Mouse (Mus musculus) CD8-positive naive resting alpha-beta T cell, adult 2 months (primary cell): ENCODE data around the gene Tmem88.

Experiments
- DNase-seq, 2 experiments: peaks; one replicate each; pipeline ENCODE4 v3.0.0; 2022; ENCODE audit warnings: low read depth in 2 of 2, low spot score in 2 of 2

Gene Tmem88

DNA sequence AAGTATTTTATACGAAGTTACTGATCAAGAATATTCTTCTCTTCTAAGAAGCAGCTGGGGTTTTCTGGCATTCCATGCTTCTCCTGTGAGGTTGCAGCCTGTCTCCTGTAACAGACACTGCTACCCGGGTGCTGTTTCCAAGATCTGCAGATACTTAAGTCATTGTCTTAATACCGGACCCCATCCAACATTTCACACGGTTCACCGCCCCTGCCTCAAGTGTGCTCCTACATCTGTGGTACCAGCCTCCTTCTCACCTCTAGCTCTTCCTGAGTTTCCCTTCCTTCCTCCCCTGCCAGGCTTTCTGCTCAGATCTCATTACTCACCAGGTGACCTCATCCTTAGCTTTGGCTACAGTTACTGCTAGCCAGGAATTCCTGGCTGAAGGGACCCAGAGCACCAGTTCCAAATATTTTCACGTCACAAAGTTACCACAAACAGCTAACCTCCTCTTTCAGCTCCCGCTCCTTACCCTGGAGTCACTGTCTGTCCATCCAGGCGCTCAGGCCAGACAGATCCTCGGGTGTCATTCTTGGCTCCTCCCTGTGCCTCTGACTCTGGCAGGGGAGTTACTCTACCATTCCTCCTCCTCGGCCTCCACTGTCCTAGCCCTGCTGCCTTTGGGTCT is 15.4 kb downstream of the Tmem88 start:
- DNase-seq: no peak

DNA sequence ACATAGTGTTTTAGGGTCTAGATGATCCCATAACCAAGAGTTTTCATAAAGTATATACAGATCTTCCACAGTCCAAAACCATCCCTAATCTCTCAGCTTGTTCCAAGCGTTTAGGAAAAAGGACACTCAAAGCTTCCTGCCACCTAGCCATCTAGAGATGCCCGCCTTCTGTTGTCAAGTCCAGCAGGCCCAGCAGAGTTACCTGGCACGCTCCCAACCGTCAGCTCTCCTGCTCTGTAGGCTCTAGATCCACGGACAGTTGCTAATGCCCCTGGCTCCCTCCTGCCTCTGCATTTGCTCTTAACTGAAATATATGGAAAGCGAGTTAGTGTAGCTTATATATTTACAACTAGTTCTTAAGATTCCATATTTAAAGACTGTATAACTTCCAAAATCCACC is 16.7 kb downstream of the Tmem88 start:
- DNase-seq: no peak

DNA sequence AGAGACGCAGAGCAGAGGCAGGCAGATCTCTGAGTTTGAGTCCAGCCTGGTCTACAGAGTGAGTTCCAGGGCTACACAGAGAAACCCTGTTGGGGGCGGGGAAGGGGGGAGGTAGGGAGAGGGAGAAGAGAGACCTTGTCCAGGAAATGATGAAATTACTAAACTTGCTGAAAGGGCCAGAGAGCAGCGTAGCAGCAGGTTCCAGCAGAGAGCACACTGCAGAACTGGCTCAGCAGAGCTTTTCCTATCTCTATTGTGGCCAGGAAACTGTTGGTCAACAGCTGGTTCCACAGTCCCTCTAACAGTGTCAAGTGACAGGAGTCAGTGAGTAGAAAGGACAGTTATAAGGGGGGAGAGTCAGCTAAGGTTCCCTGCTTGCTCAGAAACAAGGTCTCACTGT is 18.4 kb downstream of the Tmem88 start:
- DNase-seq: no peak

DNA sequence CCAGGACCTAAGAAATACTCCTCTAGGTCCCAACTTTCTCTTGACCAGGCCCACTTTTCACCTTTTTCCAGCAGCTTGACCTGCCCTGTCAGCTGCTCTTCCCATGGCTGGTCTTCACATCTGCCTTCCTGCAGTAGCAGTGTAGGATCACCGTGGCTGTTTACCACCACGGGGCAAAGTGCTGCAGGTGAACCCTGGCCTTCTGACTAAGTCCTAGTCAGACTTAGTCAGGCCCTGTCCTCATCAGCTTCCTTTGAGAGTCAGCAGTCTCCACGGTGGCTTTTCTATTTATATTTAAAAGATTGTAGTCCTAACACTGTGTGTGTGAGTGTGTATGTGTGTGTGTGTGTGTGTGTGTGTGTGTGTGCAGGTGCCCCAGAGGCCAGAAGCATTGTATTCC is 20.3 kb downstream of the Tmem88 start:
- no peak for DNase-seq

DNA sequence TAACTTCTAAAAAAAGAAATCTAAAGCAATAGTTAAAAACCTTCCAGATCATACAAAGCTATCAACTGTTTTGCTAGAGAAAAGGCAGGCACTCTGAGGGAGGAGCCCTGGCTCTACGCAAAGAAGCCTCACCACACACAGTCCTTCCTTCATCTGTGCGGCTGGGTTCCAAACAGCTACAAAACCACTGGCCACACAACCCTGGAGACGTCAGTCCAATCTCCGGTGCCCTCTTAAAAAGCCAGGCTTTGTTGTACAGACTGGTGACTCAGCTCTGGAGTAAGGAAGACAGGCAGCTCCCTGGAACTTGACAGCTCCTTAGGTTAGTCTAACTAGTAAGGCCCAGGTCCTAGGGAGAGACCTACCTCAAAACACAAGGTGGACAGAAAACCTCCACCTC is 22.4 kb downstream of the Tmem88 start:
- no peak for DNase-seq

DNA sequence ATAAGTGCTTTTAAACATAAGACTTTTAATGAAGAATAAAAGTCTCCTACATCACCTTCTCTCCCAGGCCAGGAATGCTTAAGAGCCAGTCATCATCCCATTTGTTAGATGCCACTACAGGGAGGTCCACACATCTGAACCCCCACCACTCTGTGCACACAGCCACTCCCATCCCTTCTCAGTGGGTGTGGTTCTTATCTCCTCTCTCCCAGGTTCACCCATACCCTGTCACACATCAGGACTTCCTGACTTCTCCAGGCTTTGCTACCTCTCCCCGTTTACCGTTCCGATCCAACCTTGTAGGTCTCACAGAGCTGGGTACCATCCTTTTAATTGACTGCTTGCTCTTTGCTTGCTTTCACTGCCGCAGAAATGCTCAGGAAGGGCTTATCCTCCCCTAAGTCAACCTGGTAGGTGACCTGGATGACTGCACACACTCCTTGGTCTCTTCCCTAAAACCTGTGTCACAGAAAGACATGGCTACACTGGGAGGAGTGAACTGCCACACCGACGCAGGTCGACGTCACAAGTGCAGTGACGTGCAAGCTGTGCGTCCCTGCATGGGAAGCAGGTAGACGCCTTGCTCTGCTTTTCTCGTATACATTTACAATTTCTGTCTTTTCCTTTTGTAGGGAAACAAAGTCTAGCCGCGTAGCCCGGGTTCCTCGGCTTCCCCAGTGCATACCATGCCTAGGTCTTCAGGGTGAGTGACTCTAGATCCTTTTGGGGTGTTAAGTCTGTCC is 24.6 kb downstream of the Tmem88 start:
- DNase-seq: no peak

DNA sequence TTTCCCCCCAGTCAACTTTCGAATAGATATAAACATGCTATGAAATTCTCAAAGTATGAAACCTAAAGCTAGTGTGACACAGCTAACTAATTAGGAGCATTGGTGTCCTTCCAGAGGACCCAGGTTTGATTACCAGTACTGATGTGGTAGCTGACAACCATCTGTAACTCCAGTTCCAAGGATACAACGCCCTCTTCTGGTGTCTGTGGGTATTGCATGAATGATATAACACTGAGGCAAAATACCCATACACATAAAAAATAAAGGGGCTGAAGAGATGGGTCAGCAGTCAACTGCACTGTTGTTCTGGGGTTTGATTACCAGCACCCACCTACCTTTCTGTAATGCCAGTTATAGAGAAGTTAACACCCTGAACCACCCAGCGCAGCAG is 25.3 kb downstream of the Tmem88 start:
- DNase-seq: peak in 1 of 2 experiments; percentile 57

DNA sequence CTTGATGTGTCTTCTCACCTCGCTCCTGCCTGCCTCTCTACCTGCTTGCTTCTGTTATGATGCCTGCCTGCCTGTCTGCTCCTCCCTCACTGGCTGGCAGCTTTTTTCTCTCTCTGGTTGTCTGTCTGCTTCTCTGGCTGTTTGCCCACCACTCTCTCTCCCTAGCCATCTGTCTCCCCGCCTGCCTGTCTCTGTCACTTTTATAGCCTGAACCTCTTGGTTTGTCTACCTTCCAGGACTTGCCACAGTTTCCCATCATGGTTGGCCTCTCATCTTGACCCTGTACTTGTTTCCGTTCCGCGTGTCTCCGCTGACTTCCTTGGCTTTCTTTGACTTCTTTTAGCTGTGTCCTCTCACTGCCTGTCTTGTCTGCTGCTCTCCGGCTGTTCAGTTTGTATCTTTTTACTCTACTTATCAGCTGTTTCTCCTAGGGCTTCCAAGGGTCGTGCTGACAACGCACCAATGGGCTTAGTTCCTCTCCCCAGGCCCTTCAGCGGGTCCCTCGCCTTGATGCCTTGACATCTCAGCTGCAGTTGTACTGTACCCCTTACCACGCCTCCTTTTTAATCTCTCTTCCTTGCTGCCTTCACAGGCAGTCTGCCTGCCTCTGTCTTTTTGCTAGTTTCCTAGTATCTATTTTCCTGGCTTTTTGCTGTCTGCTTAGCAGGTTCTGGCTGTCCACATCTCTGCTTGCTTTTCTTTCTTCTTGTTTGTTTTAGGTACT is 25.8 kb downstream of the Tmem88 start:
- DNase-seq: no peak

DNA sequence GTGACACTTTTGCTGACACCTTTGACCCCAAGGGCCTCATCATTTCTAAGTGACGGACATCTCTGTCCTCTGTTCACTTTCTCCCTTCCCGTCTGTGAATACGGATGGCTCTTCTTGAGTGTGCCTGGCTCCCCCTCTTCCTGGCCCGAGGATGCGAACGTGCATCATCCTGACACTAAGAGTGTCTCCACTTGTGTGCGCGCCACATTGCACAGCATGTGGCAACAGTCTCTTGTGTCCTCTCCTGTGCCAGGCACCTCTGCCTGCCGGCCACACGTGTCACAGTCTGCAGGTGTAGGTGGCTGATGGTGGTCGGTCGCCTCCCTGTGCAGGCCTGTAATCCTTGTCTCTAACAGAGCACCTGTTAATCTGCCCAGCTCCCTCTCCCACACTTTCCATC is 26.4 kb downstream of the Tmem88 start:
- no peak for DNase-seq

DNA sequence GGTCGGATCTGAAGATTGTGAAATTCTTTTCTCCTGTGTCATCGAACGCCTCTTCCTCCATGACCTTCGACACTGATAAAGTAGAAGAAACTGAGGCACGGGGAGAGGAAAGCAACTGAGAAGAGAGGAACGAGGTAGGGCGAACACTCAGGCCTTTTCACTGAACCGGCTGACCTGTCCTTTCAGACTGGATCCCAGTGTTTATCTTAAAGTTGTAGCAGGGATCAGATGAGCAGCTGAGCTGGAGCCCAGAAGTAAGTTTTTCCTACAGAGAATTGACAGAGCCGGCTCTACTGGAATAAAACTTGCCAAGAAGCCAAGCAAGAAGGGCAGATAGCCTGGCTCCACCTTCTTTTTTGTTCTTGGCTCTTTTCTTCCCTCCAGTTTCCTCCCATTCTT is 27.2 kb downstream of the Tmem88 start:
- no peak for DNase-seq

DNA sequence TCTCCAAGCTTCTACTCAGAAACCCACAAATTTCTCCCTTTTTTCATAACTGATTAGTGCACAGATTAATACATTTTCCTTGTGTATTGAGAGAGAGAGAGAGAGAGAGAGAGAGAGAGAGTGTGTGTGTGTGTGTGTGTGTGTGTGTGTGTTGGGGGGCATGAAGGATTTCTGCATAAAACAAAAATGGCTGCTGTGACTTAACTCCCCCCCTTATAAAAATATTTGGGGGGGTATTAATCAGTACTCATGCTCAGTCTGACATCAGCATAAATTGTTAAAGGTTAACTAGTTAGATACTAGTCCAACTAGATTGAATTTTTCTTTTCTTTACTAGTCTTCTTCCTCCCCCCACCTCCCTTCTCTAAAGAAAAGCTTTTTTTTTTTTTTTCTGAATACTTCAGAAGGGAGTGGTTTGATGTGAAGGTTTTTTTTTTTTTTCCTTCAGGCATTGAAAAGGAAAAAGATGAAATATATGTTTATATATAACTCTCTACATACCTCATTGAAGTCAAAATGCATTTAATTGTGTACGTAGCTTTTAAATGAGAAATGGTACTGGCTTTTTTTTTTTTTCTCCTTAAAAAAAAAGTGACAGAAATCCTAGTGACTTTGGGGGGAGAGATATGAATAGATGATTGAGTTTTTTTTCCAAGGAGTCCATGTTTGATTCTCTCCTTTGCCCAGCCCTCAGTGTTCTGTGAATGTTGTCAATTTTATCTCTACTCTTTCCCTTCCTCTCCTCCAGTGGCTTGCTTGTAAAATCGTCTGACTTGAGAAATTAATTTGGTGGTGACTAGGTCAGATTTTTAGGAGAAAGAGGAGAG is 27.8 kb downstream of the Tmem88 start:
- DNase-seq: no peak

DNA sequence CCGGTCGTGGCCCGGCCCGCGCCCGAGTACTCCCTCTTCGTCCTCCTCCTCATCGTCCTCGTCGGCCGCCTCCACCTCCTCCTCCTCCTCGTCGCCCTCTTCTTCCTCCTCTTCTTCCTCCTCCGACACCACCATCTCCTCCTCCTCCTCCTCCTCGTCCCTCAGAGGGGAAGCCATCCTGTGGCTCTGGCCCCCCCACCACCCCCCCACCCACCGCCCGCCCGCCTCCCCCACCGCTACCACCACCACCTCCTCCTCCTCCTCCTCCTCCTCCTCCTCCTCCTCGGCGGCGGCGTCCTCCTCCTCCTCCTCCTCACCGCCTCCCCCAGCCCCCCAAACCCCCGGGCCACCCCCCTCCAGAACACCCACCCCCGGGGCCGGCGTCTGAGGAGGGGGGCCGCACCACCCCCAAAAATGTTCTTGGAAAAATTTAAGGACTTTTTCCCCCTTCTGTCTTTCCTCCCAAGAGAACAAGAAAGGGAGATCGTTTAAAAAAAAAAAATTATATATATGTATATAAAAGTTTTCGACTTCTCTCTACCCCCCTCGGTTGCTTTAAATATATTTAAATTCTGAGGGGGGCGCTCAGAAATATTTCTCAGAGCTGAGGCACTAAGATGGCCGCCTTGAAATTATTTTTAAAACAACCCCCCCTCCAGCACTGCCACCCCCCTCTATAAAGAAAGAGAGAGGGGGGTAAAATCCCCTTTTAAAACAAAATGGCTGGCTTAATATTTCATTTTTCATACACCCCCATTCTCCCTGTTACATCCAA is 28.6 kb downstream of the Tmem88 start, which contains the start of gene Chd3:
Gene Chd3 (minus strand): TSS at position 192 of the 775 bp plus-strand sequence.
- no peak for DNase-seq

DNA sequence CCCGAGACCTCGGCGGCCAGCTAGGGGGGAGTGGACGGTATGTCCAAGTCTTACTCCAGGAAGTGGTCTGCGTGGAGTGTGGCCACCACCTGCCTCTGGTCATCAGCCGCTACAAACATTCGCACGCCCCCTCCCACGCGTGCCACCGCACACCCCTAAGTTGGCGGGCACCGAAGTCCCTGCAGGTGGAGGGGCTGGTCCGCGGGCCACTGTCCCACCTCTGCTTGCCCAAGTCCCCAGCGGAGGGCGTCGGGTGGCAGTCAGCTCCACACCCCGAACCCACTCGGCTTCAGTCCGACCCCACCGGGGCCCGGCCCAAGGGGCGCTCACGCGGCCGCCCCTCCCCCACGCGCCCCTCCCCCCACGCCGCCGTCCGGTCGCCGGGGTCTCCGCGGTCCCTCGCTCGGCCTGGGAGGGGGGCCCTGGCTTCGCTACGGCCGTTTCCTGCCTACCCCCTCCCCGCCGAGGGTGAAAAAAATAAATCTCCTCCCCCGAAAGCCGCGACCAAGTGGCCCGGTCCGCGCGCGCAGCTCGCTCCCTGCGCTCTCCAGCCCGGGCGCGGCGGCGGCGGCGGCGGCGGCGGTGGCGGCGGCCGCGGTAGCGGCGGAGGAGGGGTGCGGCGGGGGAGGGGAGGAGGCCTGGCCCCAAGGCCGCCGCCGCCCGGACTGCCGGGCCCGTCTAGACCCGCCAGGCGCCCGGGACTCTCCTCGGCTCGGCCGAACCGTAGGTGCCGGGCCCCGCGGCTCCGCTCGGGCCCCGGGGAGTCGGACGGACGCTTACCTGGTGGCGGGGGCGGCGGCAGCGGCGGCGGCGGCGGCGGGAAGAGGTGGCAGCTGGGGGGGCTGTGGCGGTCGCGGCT is 29.4 kb downstream of the Tmem88 start:
- DNase-seq: peak; percentile 20 to 22

DNA sequence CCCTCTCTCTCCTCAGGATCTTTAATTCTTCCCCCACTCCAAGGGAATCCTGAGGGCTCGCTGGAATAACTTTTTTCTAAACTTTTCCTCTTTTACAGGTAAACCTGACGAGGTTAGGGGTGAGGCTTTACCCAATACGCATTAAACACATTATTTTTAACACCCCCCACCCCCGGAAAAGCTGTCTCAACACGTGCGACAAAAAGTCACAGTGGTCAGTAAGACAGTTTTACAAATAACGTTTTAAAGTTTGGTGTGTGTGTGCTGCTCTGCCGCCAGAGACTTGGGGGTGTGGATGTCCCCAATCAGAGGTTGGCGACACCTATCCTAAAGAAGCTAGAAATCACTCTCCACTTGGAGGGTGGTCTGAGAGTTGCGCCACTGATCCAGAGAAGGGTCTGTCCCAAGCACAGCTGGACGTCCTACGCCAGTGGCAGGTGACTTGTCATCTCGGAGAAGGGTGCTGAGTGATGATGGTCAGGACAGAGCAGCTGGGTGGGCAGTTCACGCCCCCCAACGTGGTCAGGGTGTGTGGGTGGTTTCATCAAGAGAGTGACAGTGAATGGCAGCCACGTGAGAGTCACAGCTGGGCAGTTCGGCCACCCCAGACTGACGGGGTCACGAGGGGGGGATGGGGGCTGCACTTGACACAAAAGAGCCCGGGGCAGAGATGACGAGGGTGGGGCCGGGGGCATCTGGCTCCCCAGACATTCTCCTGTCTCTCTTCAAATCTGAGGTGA is 30.2 kb downstream of the Tmem88 start:
- DNase-seq: no peak

DNA sequence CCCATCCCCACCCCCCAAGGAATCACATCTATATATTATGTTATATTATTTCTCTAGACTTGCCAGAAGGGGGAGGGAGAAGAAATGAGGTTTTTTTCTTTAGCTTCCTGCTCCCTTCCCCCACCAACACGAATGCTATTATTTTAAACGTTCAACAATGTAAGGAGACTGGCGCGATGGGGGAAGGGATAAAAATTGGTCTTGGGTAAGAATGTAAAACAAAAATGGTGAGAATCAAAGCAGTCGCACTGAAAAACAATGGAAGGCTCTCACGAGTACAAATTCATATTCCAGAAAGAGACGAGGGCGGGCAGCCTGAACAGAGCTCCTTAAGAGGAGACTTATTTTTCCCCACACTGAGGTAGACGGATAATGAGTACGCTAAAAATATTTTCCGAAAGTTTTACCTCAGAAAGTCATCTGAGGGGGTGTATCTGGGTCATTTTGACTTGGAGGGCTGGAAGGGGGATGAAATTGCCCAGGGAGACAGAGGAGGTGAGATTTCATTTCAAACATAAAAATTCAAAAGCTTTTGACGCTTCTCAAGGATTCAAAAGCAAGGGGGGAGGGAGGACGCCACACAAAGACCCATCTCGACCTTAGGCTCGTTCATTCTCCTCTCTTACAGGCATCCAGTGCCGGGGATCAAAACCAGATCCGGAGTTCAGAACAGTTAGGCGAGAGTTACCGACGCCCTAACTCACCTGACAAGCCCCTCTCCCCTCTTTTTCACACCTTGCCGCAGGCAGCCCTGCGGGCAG is 31.0 kb downstream of the Tmem88 start:
- DNase-seq: peak; percentile 28 to 55

DNA sequence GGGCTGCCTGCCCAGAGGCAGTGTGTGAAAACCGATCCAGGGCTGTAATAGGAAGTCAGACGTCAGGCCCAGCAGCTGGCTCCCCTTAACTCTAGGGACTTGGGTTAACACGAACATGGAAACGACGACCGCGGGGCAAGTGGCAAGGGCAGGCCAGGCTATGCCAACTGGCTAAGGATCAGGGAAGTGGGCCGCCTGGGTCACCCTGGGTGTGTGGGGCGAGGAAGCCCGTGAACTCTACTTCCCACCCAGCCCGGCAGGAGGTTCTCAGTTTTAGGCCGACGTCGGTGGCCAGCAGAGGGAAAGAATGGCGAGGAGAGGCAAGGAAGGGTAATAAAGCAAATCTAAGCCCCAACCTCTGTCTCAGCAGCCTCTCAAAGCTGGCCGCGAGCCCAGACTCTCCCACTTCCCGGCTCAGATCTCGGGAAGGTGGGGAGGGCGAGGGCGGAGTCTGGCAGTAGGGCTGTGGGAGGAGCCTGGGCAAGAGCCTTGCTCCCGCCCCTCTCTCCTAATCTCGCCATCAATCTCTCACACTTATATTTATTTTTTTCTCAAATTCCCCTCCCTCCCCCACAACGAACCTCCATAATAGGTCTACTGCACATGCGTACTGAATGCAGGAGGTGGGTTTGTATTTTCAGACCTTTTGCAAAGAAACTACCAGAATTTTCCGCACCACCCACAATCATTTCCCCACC is 31.7 kb downstream of the Tmem88 start:
- DNase-seq: peak; percentile 83 to 86

DNA sequence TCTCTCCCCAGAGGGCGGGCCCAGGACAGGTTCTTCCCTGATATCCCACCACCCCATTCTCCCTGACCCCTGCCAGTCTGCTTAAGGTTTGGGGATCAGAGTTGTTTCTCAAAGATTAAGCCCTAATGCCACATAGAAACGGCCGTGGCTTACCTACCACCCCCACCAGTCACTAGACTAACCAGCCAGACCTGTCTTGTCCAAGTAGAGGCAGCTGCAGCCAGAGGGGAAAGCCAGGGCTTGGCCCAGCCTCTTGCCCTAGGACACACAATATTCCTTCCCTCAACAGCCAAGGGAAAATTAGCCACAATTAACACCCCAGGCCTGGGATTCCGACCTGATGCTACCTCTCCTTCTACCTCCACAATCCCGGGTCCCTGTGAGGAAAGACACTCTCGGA is 32.3 kb downstream of the Tmem88 start:
- no peak for DNase-seq

DNA sequence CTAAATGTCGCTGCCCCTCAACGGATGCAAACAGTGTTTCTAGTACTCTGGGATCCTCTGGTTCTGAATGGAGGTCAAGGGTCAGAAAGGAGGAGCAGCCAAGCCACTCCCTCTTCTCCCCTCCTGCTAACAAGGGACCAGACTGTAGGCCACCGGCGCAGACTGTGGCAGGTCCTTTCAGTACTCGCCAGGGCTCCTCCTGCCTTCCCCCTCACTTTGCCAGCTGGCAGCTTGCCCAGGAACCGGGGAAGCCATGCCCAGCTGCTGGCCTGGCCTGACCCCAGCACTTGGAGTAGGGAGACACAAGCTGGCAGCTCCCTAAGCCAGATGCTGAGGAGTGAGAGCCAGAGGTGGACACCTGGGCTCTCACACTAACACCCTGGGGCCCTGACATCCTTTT is 33.1 kb downstream of the Tmem88 start:
- DNase-seq: no peak
